In genomic region chr11:110398553-110399239, GRCm38 (mm10) we compare ENCODE assay signal across 8 mouse cellular contexts. TPM values are rescaled to one million over a fixed set of nuclear protein-coding genes. Genes with fewer than 3 reads are reported as not detected.
A peak's percentile ranks its signal among the peaks of the same experiment; 100 is the strongest.
DNase-seq lines count a peak whose midpoint lies in the region; ATAC-seq lines count a peak whose summit lies in the region.

Map2k6 (plus strand) TSS chr11:110399122.

- H3K4me3 ChIP-seq in forebrain, embryonic 10.5 days = peak within 1 kb of the TSS; percentile 68
- peak within 1 kb of the TSS; percentile 70 to 77 for H3K4me3 ChIP-seq in heart, embryonic 14.5 days (ENCODE audit: control insufficient read depth in 1 of 2, insufficient read depth in 1 of 2, low read depth in 1 of 2, low read length in 2 of 2)
- H3K4me3 ChIP-seq in liver, embryonic 12.5 days = peak within 1 kb of the TSS; percentile 63

- peaks cover 39% of the 10 kb centered on the region for H3K27me3 ChIP-seq in forebrain, embryonic 10.5 days (ENCODE audit: poor library complexity, severe bottlenecking)
- H3K27me3 ChIP-seq in heart, embryonic 14.5 days (ENCODE audit: control insufficient read depth, insufficient read depth, low read length) = no peaks in the 10 kb centered on the region
- peaks cover 10% of the 10 kb centered on the region; the same call in 1 of the 2 replicates for H3K27me3 ChIP-seq in liver, embryonic 12.5 days (replicated peaks)
- H3K27me3 ChIP-seq in splenic B cell, adult 2 months (ENCODE audit: control insufficient read depth, insufficient read depth, low read length, poor library complexity, severe bottlenecking) = no peaks in the 10 kb centered on the region

- H3K9me3 ChIP-seq in forebrain, embryonic 10.5 days = no peaks in the 10 kb centered on the region
- H3K9me3 ChIP-seq in heart, embryonic 14.5 days (ENCODE audit: control insufficient read depth, low read length) = no peaks in the 10 kb centered on the region
- no peaks in the 10 kb centered on the region for H3K9me3 ChIP-seq in liver, embryonic 12.5 days (replicated peaks)

- peak within 1 kb of the TSS; percentile 90 for H3K27ac ChIP-seq in forebrain, embryonic 10.5 days
- peak within 1 kb of the TSS; percentile 24 to 54; a peak in 3 of 4 replicates for H3K27ac ChIP-seq in heart, embryonic 14.5 days (replicated peaks in 1 of 2; ENCODE audit: control insufficient read depth in 1 of 2, insufficient read depth in 1 of 2, low read depth in 2 of 2, low read length in 2 of 2)
- H3K27ac ChIP-seq in liver, embryonic 12.5 days = no peak within 1 kb of the TSS

- 8% methylated on average over 20 of the region's 20 CpGs for WGBS in forebrain, embryonic 10.5 days
- whole genome bisulfite sequencing in heart, embryonic 14.5 days = 10% methylated on average over 20 of the region's 20 CpGs
- 9% methylated on average over 20 of the region's 20 CpGs for WGBS in liver, embryonic 12.5 days (ENCODE audit: insufficient replicate concordance)

- peak; percentile 70 to 78 for DNase-seq in CD8-positive naive resting alpha-beta T cell, adult 2 months (ENCODE audit: low read depth in 2 of 2, low spot score in 2 of 2)
- DNase-seq in c-Kit-positive CD71-positive TER-119-negative erythroid progenitor cells, embryonic 14.5 days (ENCODE audit: low read depth) = peak; percentile 62
- DNase-seq in forebrain, embryonic 10.5 days (ENCODE audit: extremely low spot score, low spot score) = peak; percentile 77
- DNase-seq in kidney, postnatal 10 days = peak; percentile 89
- peak; percentile 90 for DNase-seq in naive thymus-derived CD4-positive, alpha-beta T cell, adult 2 months (ENCODE audit: low read depth)
- peak; percentile 88 for DNase-seq in splenic B cell, adult 2 months (ENCODE audit: low read depth, low spot score)

- H3K4me2 ChIP-seq in heart, embryonic 14.5 days (ENCODE audit: low read length) = peak within 1 kb of the TSS; percentile 70
- H3K4me2 ChIP-seq in liver, embryonic 12.5 days = peak within 1 kb of the TSS; percentile 77

- H3K36me3 ChIP-seq in forebrain, embryonic 10.5 days (replicated peaks) = peaks cover 6% of the 10 kb centered on the region
- no peaks in the 10 kb centered on the region for H3K36me3 ChIP-seq in heart, embryonic 14.5 days (ENCODE audit: control insufficient read depth, insufficient read depth, low read length)
- H3K36me3 ChIP-seq in liver, embryonic 12.5 days = no peaks in the 10 kb centered on the region
- no peaks in the 10 kb centered on the region for H3K36me3 ChIP-seq in splenic B cell, adult 2 months (ENCODE audit: control insufficient read depth, insufficient read depth, low read length, poor library complexity, severe bottlenecking)

- ATAC-seq in heart, embryonic 14.5 days (ENCODE audit: insufficient number of reproducible peaks, insufficient read depth, low FRiP score, low read depth) = peak; percentile 90
- peak; percentile 92 for ATAC-seq in liver, embryonic 12.5 days

- peak within 1 kb of the TSS; percentile 70 for H3K9ac ChIP-seq in heart, embryonic 14.5 days (ENCODE audit: low read length)
- H3K9ac ChIP-seq in liver, embryonic 12.5 days = peak within 1 kb of the TSS; percentile 43; the same call in 1 of the 2 replicates

- H3K4me1 ChIP-seq in forebrain, embryonic 10.5 days = peaks cover 55% of the 10 kb centered on the region
- H3K4me1 ChIP-seq in heart, embryonic 14.5 days (ENCODE audit: control insufficient read depth in 2 of 2, insufficient read depth in 2 of 2, low read length in 2 of 2) = peaks cover 0 to 25% of the 10 kb centered on the region in 2 experiments; a peak in 3 of 4 replicates
- peaks cover 24% of the 10 kb centered on the region; the same call in 1 of the 2 replicates for H3K4me1 ChIP-seq in liver, embryonic 12.5 days

RNA-seq across cellular contexts. Expression of gene Map2k6, which starts in this region (rescaled TPM):
- 36.0 and 42.6 TPM in 2 replicates for polyA plus RNA-seq in forebrain, embryonic 10.5 days (2016; fragmentation: Nextera tagmentation; extraction: Ambion mirVana)
- polyA plus RNA-seq in heart, embryonic 14.5 days (2014; fragmentation: Nextera tagmentation; extraction: Ambion mirVana) = 18.8 and 19.2 TPM in 2 replicates
- 6.5 and 7.1 TPM in 2 replicates for polyA plus RNA-seq in liver, embryonic 12.5 days (2016; fragmentation: Nextera tagmentation; extraction: Ambion mirVana)
